Mouse (Mus musculus) erythroid progenitor cell, adult 5-6 weeks (primary cell): ENCODE results near the gene Cdk4. TPM values are rescaled to one million over a fixed set of nuclear protein-coding genes. Genes with fewer than 3 reads are reported as not detected.
A peak's percentile ranks its signal among the peaks of the same experiment; 100 is the strongest.

Source experiments
- ATAC-seq: replicated peaks from 2 replicates; pipeline ENCODE4 v1.8.0; 2016; ENCODE audit warnings: moderate number of reproducible peaks, mild to moderate bottlenecking, moderate TSS enrichment, inconsistent platforms; ENCODE audit not compliant: poor library complexity, low FRiP score, severe bottlenecking
- total RNA-seq, 2 experiments: library from RNA; stranded (forward) in 1 of 2; stranded (reverse) in 1 of 2; fragments of 150-400 nt in 1 of 2; fragments of 186-747, 209-891 nt in 1 of 2; gene quantifications; 2 replicates each; pipeline versions ENCODE4 v1.2.3 to v1.2.4; 2015 to 2017; ENCODE audit warnings: low replicate concordance in 2 of 2

The Cdk4 gene
- 84.3 and 107 TPM in 2 replicates for total RNA-seq (2015; ENCODE audit: low replicate concordance)
- total RNA-seq (2017; ENCODE audit: low replicate concordance), result 42.7 and 99.2 TPM in 2 replicates

- peak; percentile 86 for ATAC-seq
Observed at GRCm38 (mm10) chr10:127063239-127063872, at the start of gene Cdk4. Gene Cdk4 (plus strand): TSS chr10:127063534.

- no peak for ATAC-seq
Observed at GRCm38 (mm10) chr10:127016488-127016887, 46.8 kb upstream of the Cdk4 start.

- no peak for ATAC-seq
Observed at GRCm38 (mm10) chr10:127017071-127017470, 46.3 kb upstream of the Cdk4 start.

- no peak for ATAC-seq
Observed at GRCm38 (mm10) chr10:127018422-127018821, 44.9 kb upstream of the Cdk4 start.

GRCm38 (mm10) chr10:127030336-127031296 is 32.7 kb upstream of the Cdk4 start, which contains the start of gene Tsfm:
Gene Tsfm (minus strand): TSS chr10:127030840.
- peak; percentile 99 for ATAC-seq

GRCm38 (mm10) chr10:127033301-127033741 is 30.0 kb upstream of the Cdk4 start:
- ATAC-seq, result no peak

GRCm38 (mm10) chr10:127036273-127036672 is 27.1 kb upstream of the Cdk4 start:
- ATAC-seq, result no peak

- no peak for ATAC-seq
Observed at GRCm38 (mm10) chr10:127037641-127038040, 25.7 kb upstream of the Cdk4 start.

GRCm38 (mm10) chr10:127040569-127041214 is 22.6 kb upstream of the Cdk4 start:
- no peak for ATAC-seq

GRCm38 (mm10) chr10:127041274-127041766 is 22.0 kb upstream of the Cdk4 start, which contains the start of the genes Mettl1 and Eef1akmt3:
Gene Mettl1 (plus strand): TSS chr10:127041414.
Gene Eef1akmt3 (minus strand): TSS chr10:127041513.
- no peak for ATAC-seq

GRCm38 (mm10) chr10:127041774-127042338 is 21.5 kb upstream of the Cdk4 start:
- ATAC-seq, result peak; percentile 53

- no peak for ATAC-seq
Observed at GRCm38 (mm10) chr10:127042468-127043115, 20.7 kb upstream of the Cdk4 start.

- ATAC-seq, result no peak
Observed at GRCm38 (mm10) chr10:127043187-127043586, 20.1 kb upstream of the Cdk4 start.

- no peak for ATAC-seq
Observed at GRCm38 (mm10) chr10:127047954-127048353, 15.4 kb upstream of the Cdk4 start, which contains the start of gene Cyp27b1. Gene Cyp27b1 (plus strand): TSS chr10:127048250.

- ATAC-seq, result no peak
Observed at GRCm38 (mm10) chr10:127048608-127049394, 14.5 kb upstream of the Cdk4 start.

- 0 out of 2 replicates have a peak, but pooled peaks have one; percentile 35 for ATAC-seq
Observed at GRCm38 (mm10) chr10:127049395-127050118, 13.8 kb upstream of the Cdk4 start.

- ATAC-seq, result no peak
Observed at GRCm38 (mm10) chr10:127050119-127050474, 13.2 kb upstream of the Cdk4 start.

GRCm38 (mm10) chr10:127054646-127055045 is 8.7 kb upstream of the Cdk4 start:
- ATAC-seq, result no peak
